Mouse (Mus musculus) 3T3-L1 (cell line): Measurements from ENCODE around the gene S100a4.
A peak's percentile ranks its signal among the peaks of the same experiment; 100 is the strongest.

ENCODE experiments used
- DNase-seq: peaks from one replicate; pipeline ENCODE4 v3.0.0-alpha.2; 2015; ENCODE audit warnings: low read depth, low spot score

The S100a4 gene

GRCm38 (mm10) chr3:90603623-90604022 lies at the start of gene S100a4:
Gene S100a4, plus strand, starts transcription at chr3:90603771.
- DNase-seq = peak; percentile 96

GRCm38 (mm10) chr3:90555954-90556353 lies 47.6 kb upstream of the S100a4 start:
- DNase-seq = peak; percentile 78

- DNase-seq = no peak
Measured at GRCm38 (mm10) chr3:90560008-90560628, 43.5 kb upstream of the S100a4 start, which contains the start of gene S100a3. Gene S100a3, plus strand, starts transcription at chr3:90560578.

GRCm38 (mm10) chr3:90574691-90575090 lies 28.9 kb upstream of the S100a4 start:
- DNase-seq = peak; percentile 81

GRCm38 (mm10) chr3:90575320-90575719 lies 28.3 kb upstream of the S100a4 start:
- peak; percentile 79 for DNase-seq

GRCm38 (mm10) chr3:90576351-90577001 lies 27.1 kb upstream of the S100a4 start:
- peak; percentile 43 for DNase-seq

GRCm38 (mm10) chr3:90579433-90579832 lies 24.1 kb upstream of the S100a4 start:
- DNase-seq = no peak

- DNase-seq = no peak
Measured at GRCm38 (mm10) chr3:90581141-90581540, 22.4 kb upstream of the S100a4 start.

GRCm38 (mm10) chr3:90582156-90582555 lies 21.4 kb upstream of the S100a4 start:
- no peak for DNase-seq

GRCm38 (mm10) chr3:90582556-90582955 lies 21.0 kb upstream of the S100a4 start:
- no peak for DNase-seq

GRCm38 (mm10) chr3:90583893-90584292 lies 19.7 kb upstream of the S100a4 start:
- DNase-seq = peak; percentile 91

- peak; percentile 98 for DNase-seq
Measured at GRCm38 (mm10) chr3:90585595-90585994, 18.0 kb upstream of the S100a4 start.

- no peak for DNase-seq
Measured at GRCm38 (mm10) chr3:90586016-90586643, 17.4 kb upstream of the S100a4 start.

GRCm38 (mm10) chr3:90586906-90587305 lies 16.7 kb upstream of the S100a4 start:
- DNase-seq = peak; percentile 99

- peak; percentile 98 for DNase-seq
Measured at GRCm38 (mm10) chr3:90587361-90588101, 16.0 kb upstream of the S100a4 start.

- peak; percentile 89 for DNase-seq
Measured at GRCm38 (mm10) chr3:90589390-90589789, 14.2 kb upstream of the S100a4 start.

- DNase-seq = no peak
Measured at GRCm38 (mm10) chr3:90589947-90590346, 13.6 kb upstream of the S100a4 start, which contains the start of gene S100a2. Gene S100a2, plus strand, starts transcription at chr3:90590247.

GRCm38 (mm10) chr3:90594466-90594865 lies 9.1 kb upstream of the S100a4 start:
- no peak for DNase-seq

- no peak for DNase-seq
Measured at GRCm38 (mm10) chr3:90595556-90595955, 8.0 kb upstream of the S100a4 start.

GRCm38 (mm10) chr3:90596810-90597209 lies 6.8 kb upstream of the S100a4 start:
- no peak for DNase-seq

GRCm38 (mm10) chr3:90597736-90598135 lies 5.8 kb upstream of the S100a4 start:
- DNase-seq = peak; percentile 67

GRCm38 (mm10) chr3:90598212-90598611 lies 5.4 kb upstream of the S100a4 start:
- DNase-seq = peak; percentile 51
